Mouse (Mus musculus) heart, postnatal 36 days (tissue): ENCODE results near the gene Myh7. TPM values are rescaled to one million over a fixed set of nuclear protein-coding genes. Genes with fewer than 3 reads are reported as not detected.
"Not testable (repeated sequence)": the region's sequence is repeated elsewhere in the genome, so short reads cannot be mapped to it uniquely, and the experiment has no call there.

Experiments
- DNase-seq, 2 experiments: peaks; one replicate each; pipeline ENCODE4 v3.0.0; 2021 to 2022
- intact Hi-C: fragments of 180-260 bp; cut with DNase I; formaldehyde crosslinking; loops from one replicate; pipeline ENCODE4 v1.15.1; 2025
- total RNA-seq, 2 experiments: library from RNA; stranded (reverse); gene quantifications; 2 replicates each; pipeline ENCODE4 v1.2.3; 2021

Myh7 gene
- total RNA-seq, 2 experiments from 2014 or later = 2,242 to 2,437 TPM

- intact Hi-C loops = no loop called here
- no peak for DNase-seq
Measured at GRCm38 (mm10) chr14:55005506-55005905, 11.1 kb upstream of the Myh7 start.

- DNase-seq = peak; percentile 59 to 68
- intact Hi-C loops = no loop called here
Measured at GRCm38 (mm10) chr14:55003878-55004855, 9.7 kb upstream of the Myh7 start.

- intact Hi-C loops = no loop called here
- no peak for DNase-seq
Measured at GRCm38 (mm10) chr14:55002687-55003120, 8.3 kb upstream of the Myh7 start.

GRCm38 (mm10) chr14:55001938-55002686 lies 7.7 kb upstream of the Myh7 start:
- intact Hi-C loops = no loop called here
- no peak for DNase-seq

- intact Hi-C loops = no loop called here
- no peak for DNase-seq
Measured at GRCm38 (mm10) chr14:55001446-55001845, 7.0 kb upstream of the Myh7 start.

GRCm38 (mm10) chr14:55000814-55001213 lies 6.4 kb upstream of the Myh7 start:
- intact Hi-C loops = no loop called here
- no peak for DNase-seq

- DNase-seq, intact Hi-C loops: not testable (repeated sequence)
Measured at GRCm38 (mm10) chr14:54999868-55000267, 5.4 kb upstream of the Myh7 start.

GRCm38 (mm10) chr14:54998680-54999079 lies 4.3 kb upstream of the Myh7 start:
- DNase-seq = no peak
- intact Hi-C loops = no loop called here

GRCm38 (mm10) chr14:54997297-54997696 lies 2.9 kb upstream of the Myh7 start:
- no peak for DNase-seq
- intact Hi-C loops = no loop called here

GRCm38 (mm10) chr14:54996793-54997192 lies 2.4 kb upstream of the Myh7 start:
- intact Hi-C loops = no loop called here

GRCm38 (mm10) chr14:54995457-54996138 lies 1.2 kb upstream of the Myh7 start:
- no peak for DNase-seq
- intact Hi-C loops = no loop called here

More at GRCm38 (mm10) chr14:54996793-54997192, 2.4 kb upstream of the Myh7 start:
- DNase-seq = no peak

- DNase-seq = no peak
- intact Hi-C loops = no loop called here
Measured at GRCm38 (mm10) chr14:54994869-54995186, 402 bp upstream of the Myh7 start.

- intact Hi-C loops = no loop called here
- DNase-seq = no peak
Measured at GRCm38 (mm10) chr14:54993636-54994035, 790 bp downstream of the Myh7 start.

GRCm38 (mm10) chr14:54992196-54992595 lies 2.2 kb downstream of the Myh7 start:
- DNase-seq = no peak
- intact Hi-C loops = no loop called here

- no peak for DNase-seq
- intact Hi-C loops = no loop called here
Measured at GRCm38 (mm10) chr14:54989886-54990441, 4.5 kb downstream of the Myh7 start.

- no peak for DNase-seq
- intact Hi-C loops = no loop called here
Measured at GRCm38 (mm10) chr14:54988882-54989281, 5.5 kb downstream of the Myh7 start.

GRCm38 (mm10) chr14:54988350-54988874 lies 6.0 kb downstream of the Myh7 start:
- intact Hi-C loops, DNase-seq: not testable (repeated sequence)

- intact Hi-C loops = no loop called here
- DNase-seq = no peak
Measured at GRCm38 (mm10) chr14:54981934-54982333, 12.5 kb downstream of the Myh7 start.

- DNase-seq = no peak
- intact Hi-C loops = no loop called here
Measured at GRCm38 (mm10) chr14:54978664-54979063, 15.8 kb downstream of the Myh7 start.

- DNase-seq = no peak
- intact Hi-C loops = no loop called here
Measured at GRCm38 (mm10) chr14:54976633-54977032, 17.8 kb downstream of the Myh7 start, which contains the start of gene Gm17428. Gm17428 (plus strand) TSS chr14:54976933.
